Mouse (Mus musculus): ENCODE measurements around the gene Tmem97. TPM values are rescaled to one million over a fixed set of nuclear protein-coding genes. Genes with fewer than 3 reads are reported as not detected.

Gene Tmem97
- polyA plus RNA-seq, 2 experiments: 34.2 to 116 TPM

GRCm38 (mm10) chr11:78509148-78509547 is 41.4 kb downstream of the Tmem97 start:
- DNase-seq (ENCODE audit: low read depth in 3 of 3, low spot score in 3 of 3) (no peak), ATAC-seq (ENCODE audit: insufficient read depth) (no peak)
- H3K4me3 ChIP-seq (ENCODE audit: insufficient read depth in 1 of 2, low read depth in 2 of 2, low read length in 2 of 2): no peak overlapping the region
- 61% methylated on average over 5 of the region's 5 CpGs for WGBS (ENCODE audit: insufficient replicate concordance)
- no peak overlapping the region for H3K9ac ChIP-seq (replicated peaks)
- H3K36me3 ChIP-seq (replicated peaks; ENCODE audit: control insufficient read depth, insufficient read depth, low read depth): peaks cover 15% of the 10 kb centered on the region
- TF ChIP-seq EP300 (IDR thresholded peaks at IDR 0.05; ENCODE audit: low read depth) (no peak), CTCF (IDR thresholded peaks at IDR 0.05; ENCODE audit: low read depth) (peak; percentile 51)
- H3K27ac ChIP-seq: no peak overlapping the region
- no peaks in the 10 kb centered on the region for H3K27me3 ChIP-seq (ENCODE audit: control insufficient read depth, insufficient read depth, low read length)
- H3K9me3 ChIP-seq (ENCODE audit: control insufficient read depth, low read length): no peaks in the 10 kb centered on the region
- H3K4me1 ChIP-seq (replicated peaks; ENCODE audit: control insufficient read depth in 2 of 2, insufficient read depth in 2 of 2, low read length in 1 of 2): peaks cover 4 to 11% of the 10 kb centered on the region in 2 experiments; a peak in 3 of 4 replicates
- no peak overlapping the region for H3K4me2 ChIP-seq (ENCODE audit: low read depth)

DNA sequence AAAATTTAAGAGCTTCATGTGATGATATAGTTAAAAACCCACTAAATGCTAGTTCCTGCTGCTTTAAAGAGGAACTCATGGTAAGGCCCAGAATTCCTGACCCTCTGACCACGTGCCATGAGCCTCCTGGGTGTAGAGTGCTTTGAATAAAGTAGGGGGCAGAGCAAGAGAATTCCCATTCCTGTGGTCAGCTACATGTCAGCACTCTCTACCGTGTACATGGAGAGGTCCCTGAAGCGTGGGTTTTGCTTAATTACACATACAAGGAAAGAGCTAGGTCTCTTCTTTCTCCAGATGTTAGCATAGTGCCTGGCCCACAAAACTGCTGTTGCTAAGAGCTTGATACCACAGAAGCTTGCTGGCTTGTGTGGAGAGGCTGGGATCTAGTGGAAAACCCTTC is 45.1 kb downstream of the Tmem97 start:
- WGBS (ENCODE audit: insufficient replicate concordance): 70% methylated on average over 3 of the region's 3 CpGs
- ATAC-seq (ENCODE audit: insufficient read depth) (no peak), DNase-seq (ENCODE audit: low read depth in 3 of 3, low spot score in 3 of 3) (no peak)
- Histone ChIP-seq H3K9me3 (ENCODE audit: control insufficient read depth, low read length) (no peaks in the 10 kb centered on the region), H3K4me1 (replicated peaks; ENCODE audit: control insufficient read depth in 2 of 2, insufficient read depth in 2 of 2, low read length in 1 of 2) (no peaks in the 10 kb centered on the region), H3K27ac (no peak overlapping the region), H3K4me2 (ENCODE audit: low read depth) (no peak overlapping the region), H3K36me3 (replicated peaks; ENCODE audit: control insufficient read depth, insufficient read depth, low read depth) (peaks cover 15% of the 10 kb centered on the region), H3K9ac (replicated peaks) (no peak overlapping the region), H3K27me3 (ENCODE audit: control insufficient read depth, insufficient read depth, low read length) (no peaks in the 10 kb centered on the region; the same call in 1 of the 2 replicates), H3K4me3 (ENCODE audit: insufficient read depth in 1 of 2, low read depth in 2 of 2, low read length in 2 of 2) (no peak overlapping the region)
- no peak for TF ChIP-seq CTCF (IDR thresholded peaks at IDR 0.05; ENCODE audit: low read depth)
- TF ChIP-seq EP300 (IDR thresholded peaks at IDR 0.05; ENCODE audit: low read depth): no peak

GRCm38 (mm10) chr11:78502909-78503650 is 47.5 kb downstream of the Tmem97 start, which contains the start of gene Sebox:
Sebox (plus strand) TSS chr11:78503447.
- ATAC-seq (ENCODE audit: insufficient read depth): no peak
- WGBS (ENCODE audit: insufficient replicate concordance): 58% methylated on average over 7 of the region's 7 CpGs
- no peak for DNase-seq (ENCODE audit: low read depth in 3 of 3, low spot score in 3 of 3)

DNA sequence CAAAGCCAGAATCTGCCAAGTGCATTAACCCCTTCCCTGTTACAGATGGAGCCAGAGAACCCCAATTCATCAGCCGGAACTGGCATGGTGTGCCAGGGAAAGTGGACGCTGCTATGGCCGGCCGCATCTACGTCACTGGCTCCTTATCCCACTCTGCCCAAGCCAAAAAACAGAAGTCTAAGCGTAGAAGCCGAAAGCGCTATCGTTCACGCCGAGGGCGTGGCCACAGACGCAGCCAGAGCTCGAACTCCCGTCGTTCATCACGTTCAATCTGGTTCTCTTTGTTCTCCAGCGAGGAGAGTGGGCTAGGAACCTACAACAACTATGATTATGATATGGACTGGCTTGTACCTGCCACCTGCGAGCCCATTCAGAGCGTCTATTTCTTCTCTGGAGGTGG is 49.0 kb downstream of the Tmem97 start:
- Histone ChIP-seq H3K4me1 (replicated peaks; ENCODE audit: control insufficient read depth in 2 of 2, insufficient read depth in 2 of 2, low read length in 1 of 2) (no peaks in the 10 kb centered on the region; a peak in 1 of 4 replicates), H3K4me2 (ENCODE audit: low read depth) (peak overlapping the region; percentile 41), H3K9ac (replicated peaks) (no peak overlapping the region), H3K9me3 (ENCODE audit: control insufficient read depth, low read length) (no peaks in the 10 kb centered on the region), H3K27me3 (ENCODE audit: control insufficient read depth, insufficient read depth, low read length) (peaks cover 16% of the 10 kb centered on the region), H3K27ac (no peak overlapping the region), H3K36me3 (replicated peaks; ENCODE audit: control insufficient read depth, insufficient read depth, low read depth) (no peaks in the 10 kb centered on the region; the same call in 1 of the 2 replicates), H3K4me3 (ENCODE audit: insufficient read depth in 1 of 2, low read depth in 2 of 2, low read length in 2 of 2) (no peak overlapping the region)
- 60% methylated on average over 20 of the region's 20 CpGs for WGBS (ENCODE audit: insufficient replicate concordance)
- TF ChIP-seq CTCF (IDR thresholded peaks at IDR 0.05; ENCODE audit: low read depth) (no peak), EP300 (IDR thresholded peaks at IDR 0.05; ENCODE audit: low read depth) (no peak)
- DNase-seq (ENCODE audit: low read depth in 3 of 3, low spot score in 3 of 3) (no peak), ATAC-seq (ENCODE audit: insufficient read depth) (no peak)

More at GRCm38 (mm10) chr11:78502909-78503650, 47.5 kb downstream of the Tmem97 start, which contains the start of gene Sebox:
- H3K9ac ChIP-seq (replicated peaks): no peak within 1 kb of the TSS
- no peaks in the 10 kb centered on the region for H3K4me1 ChIP-seq (replicated peaks; ENCODE audit: control insufficient read depth in 2 of 2, insufficient read depth in 2 of 2, low read length in 1 of 2)
- H3K9me3 ChIP-seq (ENCODE audit: control insufficient read depth, low read length): no peaks in the 10 kb centered on the region
- peaks cover 8% of the 10 kb centered on the region for H3K36me3 ChIP-seq (replicated peaks; ENCODE audit: control insufficient read depth, insufficient read depth, low read depth)
- no peak for TF ChIP-seq CTCF (IDR thresholded peaks at IDR 0.05; ENCODE audit: low read depth)
- no peak for TF ChIP-seq EP300 (IDR thresholded peaks at IDR 0.05; ENCODE audit: low read depth)
- H3K4me3 ChIP-seq (ENCODE audit: insufficient read depth in 1 of 2, low read depth in 2 of 2, low read length in 2 of 2): no peak within 1 kb of the TSS
- no peak within 1 kb of the TSS for H3K4me2 ChIP-seq (ENCODE audit: low read depth)
- no peak within 1 kb of the TSS for H3K27ac ChIP-seq
- peaks cover 7% of the 10 kb centered on the region for H3K27me3 ChIP-seq (ENCODE audit: control insufficient read depth, insufficient read depth, low read length)

DNA sequence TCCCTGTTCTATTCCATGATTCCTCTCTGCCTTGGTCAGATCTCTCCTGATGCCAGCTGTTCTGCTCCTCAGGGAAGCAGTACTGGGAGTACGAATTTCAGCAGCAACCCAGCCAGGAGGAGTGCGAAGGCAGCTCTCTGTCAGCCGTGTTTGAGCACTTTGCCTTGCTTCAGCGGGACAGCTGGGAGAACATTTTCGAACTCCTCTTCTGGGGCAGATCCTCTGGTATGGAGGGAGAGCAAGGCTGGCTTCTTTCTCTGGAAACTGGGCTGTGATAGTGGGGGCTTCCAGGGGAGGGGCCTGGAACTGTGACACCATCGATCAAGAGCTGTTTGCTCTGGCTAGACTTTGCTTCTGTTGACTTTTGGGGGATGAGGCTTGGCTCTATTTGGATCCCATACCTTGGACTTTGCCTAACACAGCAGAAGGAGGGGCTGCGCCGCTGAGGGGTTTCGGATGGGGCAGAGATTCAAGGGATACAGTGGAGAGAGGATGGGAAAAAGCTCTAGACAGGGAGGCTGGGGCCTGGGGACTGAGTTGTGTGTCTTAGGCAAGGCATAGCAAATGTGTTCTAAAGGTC is 49.9 kb downstream of the Tmem97 start:
- no peaks in the 10 kb centered on the region for H3K36me3 ChIP-seq (replicated peaks; ENCODE audit: control insufficient read depth, insufficient read depth, low read depth)
- peak in 1 of 3 experiments; percentile 39 for DNase-seq (ENCODE audit: low read depth in 3 of 3, low spot score in 3 of 3)
- peak overlapping the region; percentile 12; the same call in 1 of the 2 replicates for H3K9ac ChIP-seq (replicated peaks)
- TF ChIP-seq CTCF (IDR thresholded peaks at IDR 0.05; ENCODE audit: low read depth): no peak
- no peak for TF ChIP-seq EP300 (IDR thresholded peaks at IDR 0.05; ENCODE audit: low read depth)
- peak; percentile 46 for ATAC-seq (ENCODE audit: insufficient read depth)
- H3K27me3 ChIP-seq (ENCODE audit: control insufficient read depth, insufficient read depth, low read length): peaks cover 24% of the 10 kb centered on the region
- H3K4me3 ChIP-seq (ENCODE audit: insufficient read depth in 1 of 2, low read depth in 2 of 2, low read length in 2 of 2): peak overlapping the region; percentile 29 to 57
- no peaks in the 10 kb centered on the region; a peak in 1 of 4 replicates for H3K4me1 ChIP-seq (replicated peaks; ENCODE audit: control insufficient read depth in 2 of 2, insufficient read depth in 2 of 2, low read length in 1 of 2)
- H3K27ac ChIP-seq: no peak overlapping the region
- H3K9me3 ChIP-seq (ENCODE audit: control insufficient read depth, low read length): no peaks in the 10 kb centered on the region
- peak overlapping the region; percentile 41 for H3K4me2 ChIP-seq (ENCODE audit: low read depth)
- WGBS (ENCODE audit: insufficient replicate concordance): 61% methylated on average over 9 of the region's 9 CpGs
